In the genomic region with DNA sequence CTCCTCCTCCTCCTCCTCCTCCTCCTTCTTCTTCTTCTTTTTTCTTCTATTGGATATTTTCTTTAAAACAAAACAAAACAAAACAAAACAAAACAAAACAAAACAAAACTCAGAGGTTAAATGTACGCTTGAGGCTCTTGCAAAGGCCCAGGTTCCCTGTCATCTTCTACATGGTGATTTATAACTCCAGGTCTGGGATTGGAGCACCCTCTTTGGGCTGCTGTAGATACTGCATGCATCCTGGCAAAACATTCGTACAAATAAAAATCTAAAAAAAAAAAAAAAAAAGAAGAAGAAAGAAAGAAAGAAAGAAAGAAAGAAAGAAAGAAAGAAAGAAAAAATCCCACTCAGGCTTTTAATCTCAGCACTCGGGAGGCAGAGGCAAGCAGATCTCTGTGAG, we compare ENCODE assay signal across 8 mouse cellular contexts. TPM values are rescaled to one million over a fixed set of nuclear protein-coding genes. Genes with fewer than 3 reads are reported as not detected.
A peak's percentile ranks its signal among the peaks of the same experiment; 100 is the strongest.
DNase-seq lines count a peak whose midpoint lies in the region; ATAC-seq and TF ChIP-seq lines count a peak whose summit lies in the region.
"Had no signal": no experiment of that assay in that cellular context is flagged by ENCODE, and none has a peak within 500 bp of the region (broad histone marks: within the 10 kb centered on the region; RNA-seq: fewer than 3 reads in every experiment).

No protein-coding gene starts in this region.

- H3K36me3 ChIP-seq in MEL (ENCODE audit: control insufficient read depth in 1 of 2, insufficient read depth in 2 of 2, low read length in 2 of 2), result no peaks in the 10 kb centered on the region
- H3K36me3 ChIP-seq in kidney, postnatal 0 days (ENCODE audit: insufficient read depth, low read length), result no peaks in the 10 kb centered on the region

- TF ChIP-seq EP300 in MEL (IDR thresholded peaks at IDR 0.05; ENCODE audit: low read depth in 1 of 2, low read length in 2 of 2), result no peak

- H3K4me3 ChIP-seq in layer of hippocampus, adult 2 months, result no peak overlapping the region
- no peak overlapping the region for H3K4me3 ChIP-seq in MEL (ENCODE audit: control insufficient read depth in 1 of 2, insufficient read depth in 1 of 2, low read depth in 2 of 2, low read length in 2 of 2)
- H3K4me3 ChIP-seq in kidney, postnatal 0 days (replicated peaks; ENCODE audit: low read depth, low read length), result no peak overlapping the region

- no peak for TF ChIP-seq POLR2A in MEL (IDR thresholded peaks at IDR 0.05; ENCODE audit: control insufficient read depth in 1 of 2, insufficient read depth in 1 of 2, low read depth in 1 of 2, low read length in 2 of 2, poor library complexity in 1 of 2)

- peaks cover 0 to 6% of the 10 kb centered on the region in 2 experiments; a peak in 2 of 4 replicates for H3K27me3 ChIP-seq in MEL (ENCODE audit: control insufficient read depth in 1 of 2, insufficient read depth in 2 of 2, low read length in 2 of 2)
- H3K27me3 ChIP-seq in kidney, postnatal 0 days (ENCODE audit: insufficient read depth, low read length), result no peaks in the 10 kb centered on the region

- H3K9me3 ChIP-seq in MEL (replicated peaks; ENCODE audit: insufficient read depth, low read length), result no peaks in the 10 kb centered on the region
- no peaks in the 10 kb centered on the region for H3K9me3 ChIP-seq in kidney, postnatal 0 days (replicated peaks; ENCODE audit: low read length)

- WGBS in kidney, postnatal 0 days, result 50% methylated on average over 3 of the region's 3 CpGs

- TF ChIP-seq CTCF in layer of hippocampus, adult 2 months (conservative IDR thresholded peaks at IDR 0.05), result peak; percentile 80
- TF ChIP-seq CTCF in MEL (IDR thresholded peaks at IDR 0.05 in 2 of 3, conservative IDR thresholded peaks at IDR 0.05 in 1 of 3; ENCODE audit: control insufficient read depth in 1 of 3, insufficient read depth in 1 of 3, low read depth in 2 of 3, low read length in 3 of 3, poor library complexity in 1 of 3, severe bottlenecking in 1 of 3), result peak in 2 of 3 experiments; percentile 17 to 41; a peak in 2 of 6 replicates
- peak; percentile 60 for TF ChIP-seq CTCF in kidney, postnatal 0 days (IDR thresholded peaks at IDR 0.05; ENCODE audit: low read depth)

- no peaks in the 10 kb centered on the region for H3K79me2 ChIP-seq in MEL (ENCODE audit: control insufficient read depth, insufficient read depth, low read length, poor library complexity)

- peak; percentile 43 for TF ChIP-seq RAD21 in MEL (IDR thresholded peaks at IDR 0.05; ENCODE audit: low read depth, low read length)

- H3K27ac ChIP-seq in layer of hippocampus, adult 2 months, result no peak overlapping the region
- no peak overlapping the region for H3K27ac ChIP-seq in MEL (ENCODE audit: control insufficient read depth, low read depth, low read length)
- H3K27ac ChIP-seq in kidney, postnatal 0 days, result no peak overlapping the region

- no peak overlapping the region for H3K4me2 ChIP-seq in kidney, postnatal 0 days (ENCODE audit: low read length)

- peak; percentile 27 to 42 for DNase-seq in layer of hippocampus, adult 2 months (ENCODE audit: low spot score in 2 of 2)
- no peak for DNase-seq in layer of hippocampus, postnatal 36 days
- DNase-seq in MEL (ENCODE audit: low read depth, low spot score), result peak; percentile 31
- peak; percentile 45 for DNase-seq in cerebellum, adult 8-10 months
- peak; percentile 19 for DNase-seq in kidney, postnatal 0 days (ENCODE audit: low spot score)
- peak; percentile 53 for DNase-seq in retina, embryonic 14.5 days (ENCODE audit: low spot score)
- no peak for DNase-seq in gastrocnemius, postnatal 4 days (ENCODE audit: low spot score in 2 of 2)

- ATAC-seq in kidney, postnatal 0 days (replicated peaks; ENCODE audit: low FRiP score, low read depth), result no peak

- H3K9ac ChIP-seq in MEL (ENCODE audit: control insufficient read depth, low read depth, low read length, poor library complexity, severe bottlenecking), result no peak overlapping the region
- no peak overlapping the region for H3K9ac ChIP-seq in kidney, postnatal 0 days (ENCODE audit: low read depth, low read length)

- no peaks in the 10 kb centered on the region for H3K4me1 ChIP-seq in MEL (ENCODE audit: control insufficient read depth in 1 of 2, insufficient read depth in 2 of 2, low read length in 2 of 2)
- no peaks in the 10 kb centered on the region for H3K4me1 ChIP-seq in kidney, postnatal 0 days (replicated peaks; ENCODE audit: insufficient read depth, low read length)

TF ChIP-seq in MEL, 35 proteins besides CTCF, POLR2A, EP300 and RAD21:
- TF ChIP-seq E2F4 (IDR thresholded peaks at IDR 0.05; ENCODE audit: borderline replicate concordance, low read depth, low read length) (no peak), USF2 (IDR thresholded peaks at IDR 0.05; ENCODE audit: borderline replicate concordance in 1 of 2, insufficient read depth in 1 of 2, low read depth in 1 of 2, low read length in 2 of 2) (no peak), SMC3 (IDR thresholded peaks at IDR 0.05; ENCODE audit: low read depth, low read length) (peak; percentile 17; the same call in 1 of the 2 replicates), ZNF384 (IDR thresholded peaks at IDR 0.05; ENCODE audit: low read depth, low read length) (peak; percentile 44; the same call in 1 of the 2 replicates), UBTF (IDR thresholded peaks at IDR 0.05; ENCODE audit: borderline replicate concordance, insufficient read depth, low read depth, low read length) (no peak)

RNA-seq across cellular contexts. Expression of gene Olfr1357, which starts 12.8 kb away (rescaled TPM):
- total RNA-seq in layer of hippocampus, adult 2 months (2021), result not detected
- total RNA-seq in layer of hippocampus, postnatal 36 days (2021), result not detected
- total RNA-seq in MEL (2012; rRNA removed), result not detected in 2 replicates
- not detected for polyA plus RNA-seq in MEL (2012; ENCODE audit: insufficient read depth in 1 of 2, insufficient read length in 2 of 2, low read depth in 1 of 2, low replicate concordance in 2 of 2, missing spikeins in 1 of 2)
- not detected in 2 replicates for polyA plus RNA-seq in kidney, postnatal 0 days (2015; fragmentation: Nextera tagmentation; extraction: Ambion mirVana)
- total RNA-seq in gastrocnemius, postnatal 4 days (2021), result not detected
- polyA plus RNA-seq: lung, embryonic 16.5 days had no signal

RNA-seq across cellular contexts. Expression of gene Syde1, which starts 13.3 kb away (rescaled TPM):
- 1 to 10 TPM; 6.3 TPM for total RNA-seq in layer of hippocampus, adult 2 months (2021)
- total RNA-seq in layer of hippocampus, postnatal 36 days (2021), result 1 to 10 TPM; 5.0 to 5.2 TPM
- not detected in 2 replicates for total RNA-seq in MEL (2012; rRNA removed)
- polyA plus RNA-seq in MEL (2012; ENCODE audit: insufficient read depth in 1 of 2, insufficient read length in 2 of 2, low read depth in 1 of 2, low replicate concordance in 2 of 2, missing spikeins in 1 of 2), result under 1 TPM in 1 of 2 experiments, not detected in 1; 0.01 TPM
- 12.8 and 13.8 TPM in 2 replicates for polyA plus RNA-seq in kidney, postnatal 0 days (2015; fragmentation: Nextera tagmentation; extraction: Ambion mirVana)
- total RNA-seq in gastrocnemius, postnatal 4 days (2021), result 10 to 100 TPM; 19.6 to 20.9 TPM

RNA-seq across cellular contexts. Expression of gene Ilvbl, which starts 30.9 kb away (rescaled TPM):
- 10 to 100 TPM; 27.8 to 30.2 TPM for total RNA-seq in layer of hippocampus, adult 2 months (2021)
- 10 to 100 TPM; 15.6 to 24.1 TPM for total RNA-seq in layer of hippocampus, postnatal 36 days (2021)
- 16.0 and 24.5 TPM in 2 replicates for total RNA-seq in MEL (2012; rRNA removed)
- 10 to 100 TPM in 1 of 2 experiments, not detected in 1; 22.1 TPM for polyA plus RNA-seq in MEL (2012; ENCODE audit: insufficient read depth in 1 of 2, insufficient read length in 2 of 2, low read depth in 1 of 2, low replicate concordance in 2 of 2, missing spikeins in 1 of 2)
- polyA plus RNA-seq in kidney, postnatal 0 days (2015; fragmentation: Nextera tagmentation; extraction: Ambion mirVana), result 57.4 and 60.9 TPM in 2 replicates
- 10 to 100 TPM; 27.9 to 40.1 TPM for total RNA-seq in gastrocnemius, postnatal 4 days (2021)

Comparison
In these comparisons a context has a peak if more than half of its experiments do, and no peak if none do; other contexts are left out.
1. DNase-seq: peak in layer of hippocampus, adult 2 months (2 of 2), MEL (single experiment), cerebellum, adult 8-10 months (single experiment), kidney, postnatal 0 days (single experiment) and retina, embryonic 14.5 days (single experiment); none in layer of hippocampus, postnatal 36 days (0 of 2) and gastrocnemius, postnatal 4 days (0 of 2).
2. CTCF ChIP-seq: peak in every context shown above with its lines; median percentile 80 in layer of hippocampus, adult 2 months; 60 in kidney, postnatal 0 days; 29 in MEL.